Mouse (Mus musculus) B cell, adult 2 months (primary cell): ENCODE measurements at regions not wholly inside any gene's neighbourhood (a gene's known extent, or its start where the extent isn't known, plus 50 kb on each side); places are given as distances from the start of the nearest gene placed in this dataset.
"Not testable (repeated sequence)": the region's sequence is repeated elsewhere in the genome, so short reads cannot be mapped to it uniquely, and the experiment has no call there.

ENCODE experiments used
- DNase-seq, 2 experiments: peaks; one replicate each; pipeline ENCODE4 v3.0.0; 2022

- no peak for DNase-seq
Measured at GRCm38 (mm10) chr12:71532708-71533450, 223.2 kb downstream of the Dact1 start.

- no peak for DNase-seq
Measured at GRCm38 (mm10) chr12:71533701-71534100, 224.0 kb downstream of the Dact1 start.

GRCm38 (mm10) chr12:71534199-71534598, 224.5 kb downstream of the Dact1 start:
- no peak for DNase-seq

GRCm38 (mm10) chr12:71535251-71535650, 225.6 kb downstream of the Dact1 start:
- DNase-seq = no peak

- not testable (repeated sequence) for DNase-seq
Measured at GRCm38 (mm10) chr12:71535831-71536230, 226.1 kb downstream of the Dact1 start.

- no peak for DNase-seq
Measured at GRCm38 (mm10) chr12:71538691-71539090, 229.0 kb downstream of the Dact1 start.

GRCm38 (mm10) chr12:71540279-71540678, 230.6 kb downstream of the Dact1 start:
- DNase-seq = no peak

GRCm38 (mm10) chr12:71541961-71542360, 232.3 kb downstream of the Dact1 start:
- DNase-seq = no peak

GRCm38 (mm10) chr12:71543571-71544119, 234.0 kb downstream of the Dact1 start:
- DNase-seq = no peak

- no peak for DNase-seq
Measured at GRCm38 (mm10) chr12:71544401-71545159, 234.9 kb downstream of the Dact1 start.

GRCm38 (mm10) chr12:71546523-71547265, 237.0 kb downstream of the Dact1 start:
- no peak for DNase-seq

GRCm38 (mm10) chr12:71549336-71549735, 239.7 kb downstream of the Dact1 start:
- DNase-seq = no peak

- no peak for DNase-seq
Measured at GRCm38 (mm10) chr12:71554212-71554611, 244.5 kb downstream of the Dact1 start.

- no peak for DNase-seq
Measured at GRCm38 (mm10) chr12:71561259-71561658, 251.6 kb downstream of the Dact1 start.

GRCm38 (mm10) chr12:71561918-71562572, 252.4 kb downstream of the Dact1 start:
- DNase-seq = no peak

GRCm38 (mm10) chr12:71563219-71563618, 253.5 kb downstream of the Dact1 start:
- no peak for DNase-seq

GRCm38 (mm10) chr12:71566371-71566770, 256.7 kb downstream of the Dact1 start:
- no peak for DNase-seq

- DNase-seq = no peak
Measured at GRCm38 (mm10) chr12:71568251-71568650, 258.6 kb downstream of the Dact1 start.

GRCm38 (mm10) chr12:71568880-71569390, 259.3 kb downstream of the Dact1 start:
- DNase-seq = no peak

GRCm38 (mm10) chr12:71569662-71570061, 260.0 kb downstream of the Dact1 start:
- no peak for DNase-seq

- DNase-seq = no peak
Measured at GRCm38 (mm10) chr12:71570116-71570515, 260.4 kb downstream of the Dact1 start.

GRCm38 (mm10) chr12:71572833-71573446, 257.9 kb upstream of the Daam1 start:
- no peak for DNase-seq
